Mouse (Mus musculus) limb, embryonic 10.5 days (tissue): ENCODE data around the gene Gsdme. TPM values are rescaled to one million over a fixed set of nuclear protein-coding genes. Genes with fewer than 3 reads are reported as not detected.

Experiments used
- DNase-seq: peaks from one replicate; pipeline ENCODE4 v3.0.0-alpha.2; 2017; ENCODE audit warnings: low spot score
- H3K27ac ChIP-seq: fragments of 300-500 bp; sonication (generic); 2 replicates; pipeline ENCODE4 v1.5.1; 2016; ENCODE audit warnings: mild to moderate bottlenecking
- H3K27me3 ChIP-seq: fragments of 300-500 bp; sonication (generic); 2 replicates; pipeline ENCODE4 v1.6.1; 2016; ENCODE audit warnings: low read depth, mild to moderate bottlenecking; ENCODE audit not compliant: poor library complexity, severe bottlenecking
- H3K36me3 ChIP-seq: fragments of 300-500 bp; sonication (generic); 2 replicates; pipeline ENCODE4 v1.6.1; 2016; ENCODE audit warnings: mild to moderate bottlenecking, moderate library complexity
- H3K4me1 ChIP-seq: fragments of 300-500 bp; sonication (generic); 2 replicates; pipeline ENCODE4 v1.6.1; 2016
- H3K4me3 ChIP-seq: fragments of 300-500 bp; sonication (generic); 2 replicates; pipeline ENCODE4 v1.5.1; 2016; ENCODE audit warnings: mild to moderate bottlenecking, moderate library complexity
- H3K9me3 ChIP-seq: fragments of 300-500 bp; sonication (generic); replicated peaks from 2 replicates; pipeline ENCODE4 v1.6.1; 2016; ENCODE audit warnings: mild to moderate bottlenecking
- WGBS: fragments of 180-500 bp; shearing (Covaris S2); methylation state at CpG from one replicate; pipeline ENCODE4 v1.1.7; 2016; 5-methylcytosine and 5-hydroxymethylcytosine counted together
- polyA plus RNA-seq: library from polyadenylated mRNA; unstranded; fragments of >200 nt; fragmentation: Nextera tagmentation; extraction: Ambion mirVana; gene quantifications from 2 replicates; pipeline ENCODE4 v1.2.1, GENCODE M21; 2016

Gsdme gene
- polyA plus RNA-seq, 1 experiment from 2014 or later: 46.4 TPM

GRCm38 (mm10) chr6:50214711-50215372 is 48.8 kb downstream of the Gsdme start:
- H3K27me3 ChIP-seq: no peaks in the 10 kb centered on the region
- 78% methylated on average over 2 of the region's 2 CpGs for WGBS
- no peaks in the 10 kb centered on the region for H3K36me3 ChIP-seq
- no peak for DNase-seq
- no peak overlapping the region for H3K4me3 ChIP-seq
- H3K9me3 ChIP-seq: no peaks in the 10 kb centered on the region
- no peak overlapping the region for H3K27ac ChIP-seq
- H3K4me1 ChIP-seq: peaks cover 4% of the 10 kb centered on the region; the same call in 1 of the 2 replicates

DNA sequence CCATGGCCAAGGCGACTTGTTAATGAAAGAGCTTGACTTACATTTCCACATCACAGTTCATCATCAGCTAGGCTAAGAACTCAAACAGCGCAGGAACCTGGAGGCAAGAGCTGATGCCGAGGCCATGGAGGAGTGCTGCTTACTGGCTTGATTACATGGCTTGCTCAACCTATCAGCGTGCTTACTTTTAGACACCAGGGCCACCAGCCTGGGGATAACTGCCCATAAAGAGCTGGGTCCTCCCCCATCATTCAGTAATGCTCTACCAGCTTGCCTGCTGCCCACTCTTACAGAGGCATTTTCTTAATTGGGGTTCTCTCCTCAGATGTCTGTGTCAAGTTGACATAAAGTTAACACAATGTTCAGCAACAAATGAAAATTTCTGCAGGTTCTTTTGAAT is 58.6 kb downstream of the Gsdme start:
- no peak overlapping the region for H3K27ac ChIP-seq
- H3K36me3 ChIP-seq: no peaks in the 10 kb centered on the region
- H3K27me3 ChIP-seq: no peaks in the 10 kb centered on the region
- no peak for DNase-seq
- 86% methylated on average over 4 of the region's 4 CpGs for WGBS
- H3K4me1 ChIP-seq: peaks cover 7% of the 10 kb centered on the region; the same call in 1 of the 2 replicates
- H3K4me3 ChIP-seq: no peak overlapping the region
- H3K9me3 ChIP-seq: no peaks in the 10 kb centered on the region

DNA sequence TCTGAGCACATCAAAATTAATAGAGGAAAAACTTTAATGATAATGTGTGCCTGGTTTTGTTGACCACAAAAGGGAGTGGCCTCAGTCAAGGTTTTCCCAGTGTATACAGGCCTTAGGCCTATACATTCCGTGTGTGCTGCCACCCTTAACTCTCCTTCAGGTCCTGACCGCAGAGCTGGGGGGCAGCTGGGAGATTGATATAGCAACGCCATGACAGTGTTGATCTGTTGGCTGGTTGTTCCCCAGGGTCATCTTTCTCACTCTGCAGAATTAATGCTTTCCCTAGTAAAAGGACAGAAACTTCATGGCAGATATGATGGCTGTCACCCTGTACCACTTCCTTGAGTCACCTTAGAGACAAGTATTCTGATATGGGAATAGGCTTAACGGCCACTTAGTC is 59.3 kb downstream of the Gsdme start:
- no peak overlapping the region for H3K4me3 ChIP-seq
- no peaks in the 10 kb centered on the region for H3K27me3 ChIP-seq
- no peak for DNase-seq
- no peaks in the 10 kb centered on the region for H3K36me3 ChIP-seq
- H3K4me1 ChIP-seq: peaks cover 7% of the 10 kb centered on the region; the same call in 1 of the 2 replicates
- H3K9me3 ChIP-seq: no peaks in the 10 kb centered on the region
- no peak overlapping the region for H3K27ac ChIP-seq
- WGBS: 90% methylated on average over 4 of the region's 4 CpGs

- H3K9me3 ChIP-seq: no peaks in the 10 kb centered on the region
- H3K4me1 ChIP-seq: no peaks in the 10 kb centered on the region
- no peak overlapping the region for H3K27ac ChIP-seq
- H3K27me3 ChIP-seq: no peaks in the 10 kb centered on the region
- H3K36me3 ChIP-seq: peaks cover 34% of the 10 kb centered on the region
- no peak for DNase-seq
- no peak overlapping the region for H3K4me3 ChIP-seq
- 91% methylated on average over 5 of the region's 5 CpGs for WGBS
These were observed 69.8 kb downstream of the Gsdme start for GRCm38 (mm10) chr6:50193851-50194250.

- Histone ChIP-seq H3K4me1 (no peaks in the 10 kb centered on the region), H3K4me3 (no peak overlapping the region), H3K27ac (no peak overlapping the region), H3K27me3 (no peaks in the 10 kb centered on the region), H3K36me3 (peaks cover 29% of the 10 kb centered on the region), H3K9me3 (no peaks in the 10 kb centered on the region)
- WGBS: 95% methylated on average over 3 of the region's 3 CpGs
- DNase-seq: no peak
These were observed 70.8 kb downstream of the Gsdme start for GRCm38 (mm10) chr6:50192822-50193221.

- H3K27ac ChIP-seq: no peak overlapping the region
- H3K4me1 ChIP-seq: no peaks in the 10 kb centered on the region
- WGBS: 93% methylated on average over 1 of the region's 1 CpGs
- DNase-seq: no peak
- peaks cover 24% of the 10 kb centered on the region for H3K36me3 ChIP-seq
- H3K27me3 ChIP-seq: no peaks in the 10 kb centered on the region
- no peaks in the 10 kb centered on the region for H3K9me3 ChIP-seq
- H3K4me3 ChIP-seq: no peak overlapping the region
These were observed 71.5 kb downstream of the Gsdme start for GRCm38 (mm10) chr6:50192169-50192568.

- DNase-seq: no peak
- WGBS: 94% methylated on average over 3 of the region's 3 CpGs
- no peaks in the 10 kb centered on the region for H3K9me3 ChIP-seq
- H3K27ac ChIP-seq: no peak overlapping the region
- H3K36me3 ChIP-seq: peaks cover 24% of the 10 kb centered on the region
- no peak overlapping the region for H3K4me3 ChIP-seq
- no peaks in the 10 kb centered on the region for H3K4me1 ChIP-seq
- no peaks in the 10 kb centered on the region for H3K27me3 ChIP-seq
These were observed 72.1 kb downstream of the Gsdme start for GRCm38 (mm10) chr6:50191605-50192004.

DNA sequence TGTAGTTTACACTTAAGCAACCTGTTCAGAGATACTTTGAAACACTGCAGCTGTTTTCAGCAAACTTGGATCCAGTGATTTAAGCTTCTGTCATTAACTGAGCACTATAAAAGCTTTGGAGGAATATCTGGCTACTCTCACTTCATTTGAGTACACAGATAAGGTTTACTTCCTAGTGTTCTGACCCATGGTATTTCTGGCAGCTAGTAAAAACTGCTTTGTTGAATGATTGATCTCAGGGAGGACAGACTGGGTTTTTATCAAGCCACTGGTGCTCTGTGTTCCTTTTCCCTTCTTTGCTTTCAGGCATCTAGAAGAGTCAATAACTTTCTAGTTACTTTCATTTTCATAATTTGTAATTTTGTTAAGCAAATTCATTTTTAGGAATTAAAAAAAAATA is 74.3 kb downstream of the Gsdme start:
- no peaks in the 10 kb centered on the region for H3K4me1 ChIP-seq
- H3K9me3 ChIP-seq: no peaks in the 10 kb centered on the region
- H3K27me3 ChIP-seq: no peaks in the 10 kb centered on the region
- H3K4me3 ChIP-seq: no peak overlapping the region
- no peak for DNase-seq
- H3K27ac ChIP-seq: no peak overlapping the region
- H3K36me3 ChIP-seq: peaks cover 30% of the 10 kb centered on the region

DNA sequence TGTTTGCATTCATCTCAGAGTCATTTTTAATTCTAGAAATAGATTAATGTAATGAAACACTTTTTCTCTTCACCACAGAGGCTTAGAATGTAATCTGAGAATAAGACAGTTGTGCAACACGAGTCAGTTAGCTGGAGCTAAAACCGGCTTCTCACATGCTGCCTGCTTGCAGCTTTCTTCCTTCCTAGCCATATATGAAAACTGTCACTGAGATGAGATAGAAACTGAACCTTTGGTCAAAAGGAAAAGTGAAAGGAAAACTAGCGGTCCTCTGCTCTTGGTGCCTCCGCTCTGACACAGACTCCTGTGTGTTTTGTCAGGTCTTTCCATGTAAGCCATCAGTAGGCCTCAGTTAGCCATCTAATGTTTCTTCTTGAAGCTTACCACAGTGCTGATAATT is 75.7 kb downstream of the Gsdme start:
- no peak for DNase-seq
- no peaks in the 10 kb centered on the region for H3K9me3 ChIP-seq
- no peaks in the 10 kb centered on the region for H3K4me1 ChIP-seq
- no peaks in the 10 kb centered on the region for H3K27me3 ChIP-seq
- WGBS: 93% methylated on average over 4 of the region's 4 CpGs
- peaks cover 40% of the 10 kb centered on the region for H3K36me3 ChIP-seq
- H3K27ac ChIP-seq: no peak overlapping the region
- no peak overlapping the region for H3K4me3 ChIP-seq

DNA sequence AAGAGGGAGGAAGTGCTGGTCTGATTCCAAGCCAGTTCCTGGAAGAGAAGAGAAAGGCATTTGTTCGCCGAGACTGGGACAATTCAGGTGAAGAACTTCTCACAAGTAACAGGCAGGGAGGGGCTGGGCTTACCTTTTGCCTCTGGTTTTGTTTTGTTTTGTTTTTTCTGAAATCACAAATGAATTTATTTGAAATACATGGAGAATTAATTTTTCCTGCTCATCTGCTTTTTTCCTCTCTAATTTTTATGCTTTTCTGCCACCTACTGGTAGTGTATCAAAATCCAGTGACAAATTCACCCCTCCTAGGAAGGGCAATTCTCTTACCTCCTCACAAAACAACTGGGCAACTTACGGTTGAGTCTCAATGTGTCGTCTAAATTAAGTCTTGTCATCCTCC is 83.5 kb downstream of the Gsdme start:
- no peaks in the 10 kb centered on the region for H3K9me3 ChIP-seq
- no peak for DNase-seq
- H3K27me3 ChIP-seq: no peaks in the 10 kb centered on the region
- H3K4me3 ChIP-seq: no peak overlapping the region
- no peak overlapping the region for H3K27ac ChIP-seq
- H3K4me1 ChIP-seq: no peaks in the 10 kb centered on the region
- peaks cover 32% of the 10 kb centered on the region for H3K36me3 ChIP-seq
- WGBS: 85% methylated on average over 4 of the region's 4 CpGs

DNA sequence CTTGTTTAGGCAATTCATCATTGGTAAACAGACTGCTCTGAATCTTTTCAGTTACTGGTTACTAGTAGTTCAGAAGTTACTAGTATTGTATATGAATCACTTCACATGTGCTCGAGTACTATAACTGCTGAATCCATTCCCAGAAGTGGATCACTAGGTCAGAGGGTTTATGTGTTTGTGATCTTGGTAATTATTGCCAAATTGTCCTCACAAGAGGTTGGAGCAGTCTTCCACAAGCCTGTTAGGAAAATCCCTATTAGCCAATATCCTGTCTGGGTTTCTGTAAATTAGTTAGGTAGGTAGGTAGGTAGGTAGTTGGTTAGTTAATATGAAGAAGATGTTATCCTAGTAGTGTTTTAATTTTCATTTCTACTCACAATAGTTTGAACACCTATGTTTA is 87.9 kb downstream of the Gsdme start:
- H3K27ac ChIP-seq: no peak overlapping the region
- no peak overlapping the region for H3K4me3 ChIP-seq
- H3K9me3 ChIP-seq: no peaks in the 10 kb centered on the region
- no peaks in the 10 kb centered on the region for H3K27me3 ChIP-seq
- WGBS: 93% methylated on average over 1 of the region's 1 CpGs
- no peaks in the 10 kb centered on the region for H3K4me1 ChIP-seq
- DNase-seq: no peak
- H3K36me3 ChIP-seq: peaks cover 25% of the 10 kb centered on the region

GRCm38 (mm10) chr6:50169771-50170170 is 93.9 kb downstream of the Gsdme start:
- Histone ChIP-seq H3K4me3 (no peak overlapping the region), H3K27me3 (no peaks in the 10 kb centered on the region), H3K36me3 (peaks cover 34% of the 10 kb centered on the region), H3K9me3 (no peaks in the 10 kb centered on the region), H3K27ac (no peak overlapping the region), H3K4me1 (no peaks in the 10 kb centered on the region)
- DNase-seq: no peak

- DNase-seq: no peak
- H3K4me3 ChIP-seq: no peak overlapping the region
- no peaks in the 10 kb centered on the region for H3K27me3 ChIP-seq
- 98% methylated on average over 4 of the region's 4 CpGs for WGBS
- peaks cover 31% of the 10 kb centered on the region for H3K36me3 ChIP-seq
- H3K4me1 ChIP-seq: no peaks in the 10 kb centered on the region
- no peak overlapping the region for H3K27ac ChIP-seq
- H3K9me3 ChIP-seq: no peaks in the 10 kb centered on the region
These were observed 94.8 kb downstream of the Gsdme start for GRCm38 (mm10) chr6:50168821-50169220.

GRCm38 (mm10) chr6:50163013-50163412 is 100.6 kb downstream of the Gsdme start:
- no peak for DNase-seq
- Histone ChIP-seq H3K27me3 (no peaks in the 10 kb centered on the region), H3K4me1 (no peaks in the 10 kb centered on the region), H3K27ac (no peak overlapping the region), H3K4me3 (no peak overlapping the region), H3K36me3 (peaks cover 24% of the 10 kb centered on the region), H3K9me3 (no peaks in the 10 kb centered on the region)
- WGBS: 93% methylated on average over 3 of the region's 3 CpGs
